7 mouse cellular contexts compared by ENCODE assay signal in genomic region chr4:122008938-122009459, GRCm38 (mm10).
DNase-seq lines count a peak whose midpoint lies in the region; ATAC-seq lines count a peak whose summit lies in the region.
"Not testable (repeated sequence)": the region's sequence is repeated elsewhere in the genome, so short reads cannot be mapped to it uniquely, and the experiment has no call there.

No protein-coding gene starts in this region.

- not testable (repeated sequence) for H3K36me3 ChIP-seq in heart, embryonic 15.5 days; limb, embryonic 11.5 days (ENCODE audit: control insufficient read depth, insufficient read depth, low read length); lung, embryonic 15.5 days; midbrain, embryonic 12.5 days; stomach, embryonic 15.5 days

- H3K4me1 ChIP-seq in heart, embryonic 15.5 days (replicated peaks); limb, embryonic 11.5 days (ENCODE audit: control insufficient read depth, insufficient read depth, low read length); lung, embryonic 15.5 days; midbrain, embryonic 12.5 days; stomach, embryonic 15.5 days: not testable (repeated sequence)

- peak; percentile 43; the same call in 1 of the 2 replicates for ATAC-seq in erythroblast, adult 5-6 weeks (replicated peaks; ENCODE audit: low FRiP score, poor library complexity, severe bottlenecking)
- peak; percentile 40; the same call in 1 of the 2 replicates for ATAC-seq in heart, embryonic 15.5 days (replicated peaks; ENCODE audit: insufficient number of reproducible peaks, insufficient read depth, low FRiP score, low read depth)
- peak; percentile 31; the same call in 1 of the 2 replicates for ATAC-seq in limb, embryonic 11.5 days (ENCODE audit: insufficient number of reproducible peaks, low FRiP score, low TSS enrichment, low read depth)
- peak; percentile 35; the same call in 1 of the 2 replicates for ATAC-seq in lung, embryonic 15.5 days (ENCODE audit: borderline replicate concordance, extremely low read depth, low FRiP score, low TSS enrichment)
- ATAC-seq in midbrain, embryonic 12.5 days (ENCODE audit: low FRiP score, low read depth): peak; percentile 47; the same call in 1 of the 2 replicates
- peak; percentile 31; the same call in 1 of the 2 replicates for ATAC-seq in stomach, embryonic 15.5 days (ENCODE audit: insufficient read depth, low FRiP score, low read depth)

- H3K27ac ChIP-seq in heart, embryonic 15.5 days; limb, embryonic 11.5 days (replicated peaks; ENCODE audit: low read depth, low read length); lung, embryonic 15.5 days; midbrain, embryonic 12.5 days (replicated peaks); stomach, embryonic 15.5 days: not testable (repeated sequence)

- H3K9me3 ChIP-seq in heart, embryonic 15.5 days (replicated peaks): peaks cover 46% of the 10 kb centered on the region
- peaks cover 27% of the 10 kb centered on the region for H3K9me3 ChIP-seq in limb, embryonic 11.5 days (ENCODE audit: control insufficient read depth, low read length)
- H3K9me3 ChIP-seq in lung, embryonic 15.5 days: peaks cover 28% of the 10 kb centered on the region
- peaks cover 68% of the 10 kb centered on the region for H3K9me3 ChIP-seq in midbrain, embryonic 12.5 days
- peaks cover 36% of the 10 kb centered on the region for H3K9me3 ChIP-seq in stomach, embryonic 15.5 days

- H3K27me3 ChIP-seq in heart, embryonic 15.5 days; limb, embryonic 11.5 days (ENCODE audit: control insufficient read depth, insufficient read depth, low read length); lung, embryonic 15.5 days; midbrain, embryonic 12.5 days; stomach, embryonic 15.5 days (replicated peaks): not testable (repeated sequence)

- not testable (repeated sequence) for H3K9ac ChIP-seq in heart, embryonic 15.5 days; limb, embryonic 11.5 days (ENCODE audit: low read length); lung, embryonic 15.5 days; midbrain, embryonic 12.5 days (replicated peaks); stomach, embryonic 15.5 days

- peak; percentile 6 for DNase-seq in cerebellum, adult 9-11 months
- DNase-seq in limb, embryonic 11.5 days (ENCODE audit: low spot score): not testable (repeated sequence)

- H3K4me3 ChIP-seq in heart, embryonic 15.5 days; limb, embryonic 11.5 days (ENCODE audit: low read depth, low read length); lung, embryonic 15.5 days; midbrain, embryonic 12.5 days; stomach, embryonic 15.5 days (replicated peaks): not testable (repeated sequence)

- WGBS in heart, embryonic 15.5 days: 92% methylated on average over 26 of the region's 26 CpGs
- WGBS in limb, embryonic 11.5 days: 94% methylated on average over 24 of the region's 26 CpGs
- 91% methylated on average over 26 of the region's 26 CpGs for WGBS in lung, embryonic 15.5 days
- 95% methylated on average over 26 of the region's 26 CpGs for WGBS in midbrain, embryonic 12.5 days
- WGBS in stomach, embryonic 15.5 days: 92% methylated on average over 26 of the region's 26 CpGs

- not testable (repeated sequence) for H3K4me2 ChIP-seq in heart, embryonic 15.5 days; limb, embryonic 11.5 days (ENCODE audit: low read depth, severe bottlenecking); lung, embryonic 15.5 days; midbrain, embryonic 12.5 days (replicated peaks); stomach, embryonic 15.5 days
